Mouse (Mus musculus): Measurements from ENCODE around the gene Hist1h2be.
"Not testable (repeated sequence)": the region's sequence is repeated elsewhere in the genome, so short reads cannot be mapped to it uniquely, and the experiment has no call there.

GRCm38 (mm10) chr13:23544787-23545120 lies 76.2 kb downstream of the Hist1h2be start:
- TF ChIP-seq CTCF (IDR thresholded peaks at IDR 0.05; ENCODE audit: low read depth, low read length); POLR2A (IDR thresholded peaks at IDR 0.05; ENCODE audit: extremely low read depth, insufficient read depth, low read length): not testable (repeated sequence)

Measured in liver, adult 2 months (tissue).